Mouse (Mus musculus) heart, embryonic 12.5 days (tissue): Measurements from ENCODE around the gene Rps6ka1. TPM values are rescaled to one million over a fixed set of nuclear protein-coding genes. Genes with fewer than 3 reads are reported as not detected.

ENCODE experiments used
- ATAC-seq: fragments of 200-750 bp; cut with Nextera tagmentation; 2 replicates; pipeline ENCODE4 v1.8.0; 2017; ENCODE audit warnings: moderate TSS enrichment, moderate library complexity; ENCODE audit not compliant: insufficient number of reproducible peaks, low FRiP score
- H3K27ac ChIP-seq: fragments of 300-500 bp; sonication (generic); 2 replicates; pipeline ENCODE4 v1.5.1; 2016; ENCODE audit warnings: mild to moderate bottlenecking, moderate library complexity; ENCODE audit not compliant: poor library complexity, severe bottlenecking
- H3K27me3 ChIP-seq: fragments of 300-500 bp; sonication (generic); replicated peaks from 2 replicates; pipeline ENCODE4 v1.6.1; 2016; ENCODE audit warnings: mild to moderate bottlenecking, moderate library complexity
- H3K36me3 ChIP-seq: fragments of 300-500 bp; sonication (generic); 2 replicates; pipeline ENCODE4 v1.6.1; 2016; ENCODE audit warnings: mild to moderate bottlenecking, moderate library complexity
- H3K4me1 ChIP-seq: fragments of 300-500 bp; sonication (generic); replicated peaks from 2 replicates; pipeline ENCODE4 v1.6.1; 2016; ENCODE audit warnings: mild to moderate bottlenecking
- H3K4me2 ChIP-seq: fragments of 300-500 bp; sonication (generic); 2 replicates; pipeline ENCODE4 v1.6.1; 2016; ENCODE audit warnings: mild to moderate bottlenecking, moderate library complexity
- H3K4me3 ChIP-seq: fragments of 300-500 bp; sonication (generic); 2 replicates; pipeline ENCODE4 v1.5.1; 2016; ENCODE audit warnings: mild to moderate bottlenecking
- H3K9ac ChIP-seq: fragments of 300-500 bp; sonication (generic); 2 replicates; pipeline ENCODE4 v1.6.1; 2016; ENCODE audit warnings: mild to moderate bottlenecking, moderate library complexity
- H3K9me3 ChIP-seq: fragments of 300-500 bp; sonication (generic); replicated peaks from 2 replicates; pipeline ENCODE4 v1.6.1; 2016; ENCODE audit warnings: mild to moderate bottlenecking, moderate library complexity
- WGBS: fragments of 180-500 bp; shearing (Covaris S2); methylation state at CpG from one replicate; pipeline ENCODE4 v1.1.7; 2016; 5-methylcytosine and 5-hydroxymethylcytosine counted together
- polyA plus RNA-seq: library from polyadenylated mRNA; unstranded; fragments of >200 nt; fragmentation: Nextera tagmentation; extraction: Ambion mirVana; gene quantifications from 2 replicates; pipeline ENCODE4 v1.2.1, GENCODE M21; 2016

Rps6ka1 gene
- polyA plus RNA-seq, 1 experiment from 2014 or later, result 21.7 TPM

GRCm38 (mm10) chr4:133816504-133816875 lies 71.1 kb downstream of the Rps6ka1 start:
- Histone ChIP-seq H3K4me2 (peak overlapping the region; percentile 71), H3K27me3 (no peaks in the 10 kb centered on the region), H3K27ac (peak overlapping the region; percentile 58; the same call in 1 of the 2 replicates), H3K9me3 (no peaks in the 10 kb centered on the region), H3K4me1 (peaks cover 21% of the 10 kb centered on the region), H3K4me3 (peak overlapping the region; percentile 14), H3K9ac (peak overlapping the region; percentile 23; the same call in 1 of the 2 replicates), H3K36me3 (no peaks in the 10 kb centered on the region)
- WGBS, result 19% methylated on average over 7 of the region's 7 CpGs
- no peak for ATAC-seq

- Histone ChIP-seq H3K27me3 (no peaks in the 10 kb centered on the region), H3K4me2 (peak overlapping the region; percentile 71), H3K9ac (peak overlapping the region; percentile 34), H3K36me3 (no peaks in the 10 kb centered on the region), H3K27ac (peak overlapping the region; percentile 100), H3K4me3 (peak overlapping the region; percentile 14), H3K4me1 (peaks cover 21% of the 10 kb centered on the region), H3K9me3 (no peaks in the 10 kb centered on the region)
- ATAC-seq, result no peak
- WGBS, result 9% methylated on average over 16 of the region's 16 CpGs
These were observed 71.7 kb downstream of the Rps6ka1 start for GRCm38 (mm10) chr4:133815635-133816503.

- no peaks in the 10 kb centered on the region for H3K36me3 ChIP-seq
- H3K9ac ChIP-seq, result peak overlapping the region; percentile 79
- H3K27me3 ChIP-seq, result no peaks in the 10 kb centered on the region
- peaks cover 21% of the 10 kb centered on the region for H3K4me1 ChIP-seq
- H3K4me2 ChIP-seq, result peak overlapping the region; percentile 71
- H3K9me3 ChIP-seq, result no peaks in the 10 kb centered on the region
- 15% methylated on average over 25 of the region's 25 CpGs for WGBS
- H3K4me3 ChIP-seq, result peak overlapping the region; percentile 65
- H3K27ac ChIP-seq, result peak overlapping the region; percentile 100
- ATAC-seq, result no peak
These were observed 72.6 kb downstream of the Rps6ka1 start for GRCm38 (mm10) chr4:133814804-133815515.

GRCm38 (mm10) chr4:133813992-133814803 lies 73.4 kb downstream of the Rps6ka1 start:
- no peaks in the 10 kb centered on the region for H3K9me3 ChIP-seq
- ATAC-seq, result peak; percentile 81
- H3K4me2 ChIP-seq, result peak overlapping the region; percentile 71
- H3K9ac ChIP-seq, result peak overlapping the region; percentile 79
- H3K27ac ChIP-seq, result peak overlapping the region; percentile 100
- peak overlapping the region; percentile 65 for H3K4me3 ChIP-seq
- no peaks in the 10 kb centered on the region for H3K36me3 ChIP-seq
- peaks cover 21% of the 10 kb centered on the region for H3K4me1 ChIP-seq
- under 1% methylated on average over 60 of the region's 80 CpGs for WGBS
- H3K27me3 ChIP-seq, result no peaks in the 10 kb centered on the region

- peak overlapping the region; percentile 65 for H3K4me3 ChIP-seq
- H3K27ac ChIP-seq, result peak overlapping the region; percentile 100
- peak overlapping the region; percentile 71 for H3K4me2 ChIP-seq
- H3K36me3 ChIP-seq, result no peaks in the 10 kb centered on the region
- WGBS, result under 1% methylated on average over 81 of the region's 101 CpGs
- H3K9me3 ChIP-seq, result no peaks in the 10 kb centered on the region
- peaks cover 21% of the 10 kb centered on the region for H3K4me1 ChIP-seq
- peak; percentile 90 for ATAC-seq
- no peaks in the 10 kb centered on the region for H3K27me3 ChIP-seq
- peak overlapping the region; percentile 79 for H3K9ac ChIP-seq
These were observed 74.2 kb downstream of the Rps6ka1 start for GRCm38 (mm10) chr4:133813174-133813991.

GRCm38 (mm10) chr4:133804401-133805263 lies 83.0 kb downstream of the Rps6ka1 start:
- Histone ChIP-seq H3K9me3 (no peaks in the 10 kb centered on the region), H3K4me2 (no peak overlapping the region), H3K36me3 (no peaks in the 10 kb centered on the region), H3K4me1 (no peaks in the 10 kb centered on the region), H3K27me3 (no peaks in the 10 kb centered on the region), H3K9ac (no peak overlapping the region), H3K4me3 (no peak overlapping the region), H3K27ac (no peak overlapping the region)
- 68% methylated on average over 15 of the region's 15 CpGs for WGBS
- ATAC-seq, result no peak

GRCm38 (mm10) chr4:133800589-133800988 lies 87.0 kb downstream of the Rps6ka1 start:
- Histone ChIP-seq H3K4me3 (no peak overlapping the region), H3K9me3 (no peaks in the 10 kb centered on the region), H3K4me1 (no peaks in the 10 kb centered on the region), H3K27me3 (no peaks in the 10 kb centered on the region), H3K36me3 (no peaks in the 10 kb centered on the region), H3K9ac (no peak overlapping the region), H3K27ac (no peak overlapping the region), H3K4me2 (no peak overlapping the region)
- WGBS, result 28% methylated on average over 6 of the region's 6 CpGs
- no peak for ATAC-seq

Other genes with a start within 250 kb of the Rps6ka1 start
- gene Zdhhc18, start 237.6 kb downstream of the Rps6ka1 start, polyA plus RNA-seq, result 3.5 and 3.9 TPM in 2 replicates
- gene Pigv, start 215.2 kb downstream of the Rps6ka1 start, polyA plus RNA-seq, result 15.0 and 18.4 TPM in 2 replicates
- 24.5 and 28.7 TPM in 2 replicates for gene Arid1a, start 131.0 kb downstream of the Rps6ka1 start, polyA plus RNA-seq
- 1,861 and 1,891 TPM in 2 replicates for gene Hmgn2, start 80.9 kb upstream of the Rps6ka1 start, polyA plus RNA-seq
- 30.5 and 33.3 TPM in 2 replicates for gene Dhdds, start 113.1 kb upstream of the Rps6ka1 start, polyA plus RNA-seq
- 0.64 and 0.99 TPM in 2 replicates for gene Lin28a, start 131.0 kb upstream of the Rps6ka1 start, polyA plus RNA-seq
- not detected in 2 replicates for gene Zfp683, start 166.0 kb upstream of the Rps6ka1 start, polyA plus RNA-seq
- gene Crybg2, start 173.0 kb upstream of the Rps6ka1 start, polyA plus RNA-seq, result 0.41 and 0.51 TPM in 2 replicates
- 4.3 and 5.7 TPM in 2 replicates for gene Cd52, start 207.3 kb upstream of the Rps6ka1 start, polyA plus RNA-seq
- gene Ubxn11, start 214.8 kb upstream of the Rps6ka1 start, polyA plus RNA-seq, result 2.2 and 2.7 TPM in 2 replicates
- gene Sh3bgrl3, start 241.0 kb upstream of the Rps6ka1 start, polyA plus RNA-seq, result 179 and 190 TPM in 2 replicates